Mouse (Mus musculus) liver, postnatal 0 days (tissue): Measurements from ENCODE around the gene Spc24. TPM values are rescaled to one million over a fixed set of nuclear protein-coding genes. Genes with fewer than 3 reads are reported as not detected.
A peak's percentile ranks its signal among the peaks of the same experiment; 100 is the strongest.
"Not testable (repeated sequence)": the region's sequence is repeated elsewhere in the genome, so short reads cannot be mapped to it uniquely, and the experiment has no call there.

Experiments used
- ATAC-seq: fragments of 200-750 bp; cut with Nextera tagmentation; 2 replicates; pipeline ENCODE4 v1.8.0; 2017; ENCODE audit warnings: mild to moderate bottlenecking, moderate library complexity
- DNase-seq: peaks from one replicate; pipeline ENCODE4 v3.0.0-alpha.2; 2016
- H3K27ac ChIP-seq: fragments of 300-500 bp; sonication (generic); 2 replicates; pipeline ENCODE4 v1.5.1; 2014; ENCODE audit warnings: antibody characterized with exemption, moderate library complexity, mild to moderate bottlenecking, low read depth
- H3K27me3 ChIP-seq: fragments of 300-500 bp; sonication (generic); 2 replicates; pipeline ENCODE4 v1.6.1; 2014; ENCODE audit warnings: low read length, control low read depth, mixed read lengths; ENCODE audit not compliant: insufficient read depth
- H3K36me3 ChIP-seq: fragments of 300-500 bp; sonication (generic); replicated peaks from 2 replicates; pipeline ENCODE4 v1.6.1; 2014; ENCODE audit warnings: mild to moderate bottlenecking, control low read depth, low read length, moderate library complexity, mixed read lengths; ENCODE audit not compliant: insufficient read depth
- H3K4me1 ChIP-seq: fragments of 300-500 bp; sonication (generic); 2 replicates; pipeline ENCODE4 v1.6.1; 2014; ENCODE audit warnings: antibody characterized with exemption, mild to moderate bottlenecking, control low read depth; ENCODE audit not compliant: insufficient read depth
- H3K4me2 ChIP-seq: fragments of 300-500 bp; sonication (generic); 2 replicates; pipeline ENCODE4 v1.6.1; 2014; ENCODE audit warnings: low read depth, mild to moderate bottlenecking, low read length, moderate library complexity, mixed read lengths
- H3K4me3 ChIP-seq: fragments of 300-500 bp; sonication (generic); 2 replicates; pipeline ENCODE4 v1.5.1; 2014; ENCODE audit warnings: low read depth, low read length
- H3K9ac ChIP-seq: fragments of 300-500 bp; sonication (generic); replicated peaks from 2 replicates; pipeline ENCODE4 v1.6.1; 2014; ENCODE audit warnings: mild to moderate bottlenecking, moderate library complexity
- H3K9me3 ChIP-seq: fragments of 300-500 bp; sonication (generic); 2 replicates; pipeline ENCODE4 v1.6.1; 2016; ENCODE audit warnings: mild to moderate bottlenecking, control low read depth, low read length, mixed read lengths
- CTCF ChIP-seq: sonication (generic); IDR thresholded peaks from 2 replicates; pipeline ENCODE4 v1.5.1; 2016; ENCODE audit warnings: antibody characterized with exemption, low read depth
- EP300 ChIP-seq: IDR thresholded peaks from 2 replicates; pipeline ENCODE4 v1.6.1; 2016; ENCODE audit warnings: antibody characterized with exemption, low read depth, mild to moderate bottlenecking
- WGBS: fragments of 180-500 bp; shearing (Covaris S2); extraction: QIAGEN DNeasy Blood & Tissue Kit; methylation state at CpG from one replicate; pipeline ENCODE4 v1.1.7; 2014; ENCODE audit not compliant: insufficient replicate concordance; 5-methylcytosine and 5-hydroxymethylcytosine counted together
- polyA plus RNA-seq: library from polyadenylated mRNA; unstranded; fragments of >200 nt; fragmentation: Nextera tagmentation; extraction: Ambion mirVana; gene quantifications from 2 replicates; pipeline ENCODE4 v1.2.1, GENCODE M21; 2015

Gene Spc24
- polyA plus RNA-seq, 1 experiment from 2014 or later, result 38.4 TPM

GRCm38 (mm10) chr9:21777726-21778125, 17.6 kb upstream of the Spc24 start:
- H3K9me3 ChIP-seq, result no peaks in the 10 kb centered on the region
- H3K27me3 ChIP-seq, result no peaks in the 10 kb centered on the region
- H3K4me1 ChIP-seq, result no peaks in the 10 kb centered on the region
- peaks cover 19% of the 10 kb centered on the region for H3K36me3 ChIP-seq
- H3K27ac ChIP-seq, result no peak overlapping the region
- WGBS, result 73% methylated on average over 3 of the region's 3 CpGs
- ATAC-seq (no peak), DNase-seq (no peak)
- H3K4me3 ChIP-seq, result no peak overlapping the region
- H3K4me2 ChIP-seq, result no peak overlapping the region
- no peak for TF ChIP-seq EP300
- TF ChIP-seq CTCF, result no peak
- no peak overlapping the region for H3K9ac ChIP-seq

DNA sequence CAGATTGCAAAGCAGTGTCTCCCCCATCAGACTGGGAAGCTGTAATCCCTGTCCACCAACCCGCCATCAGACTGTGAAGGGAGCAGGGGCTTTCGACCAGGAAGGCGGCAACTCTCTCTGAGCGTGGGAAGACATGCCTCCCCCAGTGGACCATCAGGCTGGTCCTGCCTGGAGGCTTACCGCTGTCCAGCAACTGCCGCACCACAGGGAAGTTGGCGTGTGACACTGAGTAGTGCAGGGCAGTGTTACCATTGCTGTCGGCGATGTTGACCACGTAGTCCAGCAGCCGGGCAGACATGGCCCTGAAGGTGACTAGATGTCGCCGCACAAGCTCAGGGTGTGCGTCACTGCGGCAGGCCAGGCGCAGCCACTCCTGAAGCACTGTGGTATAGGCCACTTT, 14.2 kb upstream of the Spc24 start:
- H3K9ac ChIP-seq, result no peak overlapping the region
- ATAC-seq (no peak), DNase-seq (no peak)
- H3K27me3 ChIP-seq, result no peaks in the 10 kb centered on the region
- 91% methylated on average over 16 of the region's 16 CpGs for WGBS
- no peak overlapping the region for H3K4me3 ChIP-seq
- no peaks in the 10 kb centered on the region for H3K4me1 ChIP-seq
- no peak for TF ChIP-seq CTCF
- TF ChIP-seq EP300, result no peak
- H3K27ac ChIP-seq, result no peak overlapping the region
- peaks cover 8% of the 10 kb centered on the region for H3K36me3 ChIP-seq
- H3K4me2 ChIP-seq, result no peak overlapping the region
- H3K9me3 ChIP-seq, result no peaks in the 10 kb centered on the region

DNA sequence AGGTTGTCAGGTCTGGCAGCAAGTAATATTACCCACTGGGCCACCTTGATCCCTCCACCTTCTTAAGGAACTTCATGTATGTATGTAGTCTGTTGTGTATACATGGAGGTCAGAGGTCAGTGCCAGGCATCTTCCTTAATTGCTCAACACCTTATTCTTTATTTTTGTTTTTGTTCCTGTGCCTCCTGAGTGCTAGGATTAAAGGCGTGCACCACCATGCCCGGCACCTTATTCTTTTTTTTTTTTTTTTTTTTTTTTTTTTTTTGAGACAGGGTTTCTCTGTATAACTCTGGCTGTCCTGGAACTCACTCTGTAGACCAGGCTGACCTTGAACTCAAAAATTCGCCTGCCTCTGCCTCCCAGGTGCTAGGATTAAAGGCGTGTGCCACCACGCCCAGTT, 13.3 kb upstream of the Spc24 start:
- H3K27me3 ChIP-seq, H3K4me1 ChIP-seq, H3K4me2 ChIP-seq, DNase-seq, H3K9ac ChIP-seq, H3K9me3 ChIP-seq, H3K4me3 ChIP-seq, ATAC-seq, H3K27ac ChIP-seq: not testable (repeated sequence)
- WGBS, result 73% methylated on average over 5 of the region's 5 CpGs
- peaks cover 11% of the 10 kb centered on the region for H3K36me3 ChIP-seq

GRCm38 (mm10) chr9:21769558-21770183, 9.6 kb upstream of the Spc24 start:
- Histone ChIP-seq H3K4me1 (no peaks in the 10 kb centered on the region), H3K4me3 (no peak overlapping the region), H3K9ac (no peak overlapping the region), H3K36me3 (peaks cover 3% of the 10 kb centered on the region), H3K9me3 (no peaks in the 10 kb centered on the region), H3K27me3 (no peaks in the 10 kb centered on the region), H3K27ac (no peak overlapping the region), H3K4me2 (no peak overlapping the region)
- DNase-seq (peak; percentile 12), ATAC-seq (no peak)
- TF ChIP-seq EP300 (no peak), CTCF (no peak)
- 90% methylated on average over 26 of the region's 26 CpGs for WGBS

DNA sequence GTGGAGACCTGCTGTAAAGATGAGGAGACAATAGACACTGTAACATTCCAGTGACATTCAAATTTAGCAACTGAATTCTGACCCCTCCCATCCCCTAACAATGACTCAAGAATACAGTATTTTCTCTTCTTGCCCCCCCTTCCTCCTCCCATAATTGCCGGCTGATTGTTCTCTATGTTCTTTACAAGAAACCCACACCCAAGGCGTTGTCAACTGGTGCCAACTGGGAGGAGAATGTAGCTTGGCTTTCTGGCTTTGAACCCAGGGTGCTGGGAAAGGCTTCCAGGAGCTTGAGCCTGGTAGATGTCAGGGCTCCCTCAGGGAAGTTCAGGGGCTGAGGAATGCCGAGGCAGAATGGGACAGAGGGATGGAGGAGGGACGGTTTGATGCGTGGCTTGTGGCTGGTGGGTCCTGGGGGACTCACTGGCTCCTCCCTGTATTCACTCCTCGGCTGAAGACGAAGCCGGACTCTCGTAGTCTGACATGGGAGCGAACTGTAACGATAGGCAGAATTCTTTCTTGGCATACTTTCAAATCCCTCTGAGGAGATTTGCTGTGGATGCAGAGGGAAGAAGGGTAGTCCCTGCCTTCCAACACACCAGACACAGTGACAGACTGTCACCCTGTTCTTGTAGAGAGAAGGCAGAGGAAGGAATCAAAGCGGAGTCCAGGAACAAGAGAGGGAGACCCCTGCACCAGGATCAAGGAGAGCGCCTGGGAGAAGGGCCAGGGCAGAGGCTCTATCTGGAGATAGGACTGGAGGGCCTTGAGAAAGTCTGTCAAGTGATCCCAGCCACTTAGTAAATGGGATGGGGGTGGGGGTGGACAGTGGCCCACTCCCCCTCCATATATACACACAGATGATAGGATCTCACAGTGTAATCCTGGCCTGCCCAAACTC, 8.7 kb upstream of the Spc24 start:
- Histone ChIP-seq H3K9me3 (no peaks in the 10 kb centered on the region), H3K27ac (peak overlapping the region; percentile 39; the same call in 1 of the 2 replicates), H3K4me3 (no peak overlapping the region), H3K4me2 (no peak overlapping the region), H3K36me3 (peaks cover 3% of the 10 kb centered on the region), H3K4me1 (no peaks in the 10 kb centered on the region; the same call in 1 of the 2 replicates), H3K27me3 (no peaks in the 10 kb centered on the region), H3K9ac (no peak overlapping the region)
- 74% methylated on average over 13 of the region's 13 CpGs for WGBS
- ATAC-seq (no peak), DNase-seq (peak; percentile 9)
- TF ChIP-seq CTCF (no peak), EP300 (no peak)

- no peaks in the 10 kb centered on the region; the same call in 1 of the 2 replicates for H3K4me1 ChIP-seq
- WGBS, result 89% methylated on average over 11 of the region's 11 CpGs
- TF ChIP-seq CTCF (no peak), EP300 (no peak)
- 0 out of 2 replicates have a peak overlapping the region, but pooled peaks have one; percentile 39 for H3K27ac ChIP-seq
- H3K27me3 ChIP-seq, result no peaks in the 10 kb centered on the region
- ATAC-seq (no peak), DNase-seq (no peak)
- H3K36me3 ChIP-seq, result peaks cover 3% of the 10 kb centered on the region; the same call in 1 of the 2 replicates
- H3K9ac ChIP-seq, result no peak overlapping the region
- no peak overlapping the region for H3K4me2 ChIP-seq
- H3K4me3 ChIP-seq, result no peak overlapping the region
- no peaks in the 10 kb centered on the region for H3K9me3 ChIP-seq
Measured at GRCm38 (mm10) chr9:21767896-21768295, 7.8 kb upstream of the Spc24 start.
